Mouse (Mus musculus) embryo, embryonic 9.5 days (tissue): ENCODE results near the gene Tnnt2.

Experiments used
- DNase-seq: peaks from one replicate; pipeline ENCODE4 v3.0.0-alpha.2; 2017; ENCODE audit errors: extremely low spot score

The Tnnt2 gene

DNA sequence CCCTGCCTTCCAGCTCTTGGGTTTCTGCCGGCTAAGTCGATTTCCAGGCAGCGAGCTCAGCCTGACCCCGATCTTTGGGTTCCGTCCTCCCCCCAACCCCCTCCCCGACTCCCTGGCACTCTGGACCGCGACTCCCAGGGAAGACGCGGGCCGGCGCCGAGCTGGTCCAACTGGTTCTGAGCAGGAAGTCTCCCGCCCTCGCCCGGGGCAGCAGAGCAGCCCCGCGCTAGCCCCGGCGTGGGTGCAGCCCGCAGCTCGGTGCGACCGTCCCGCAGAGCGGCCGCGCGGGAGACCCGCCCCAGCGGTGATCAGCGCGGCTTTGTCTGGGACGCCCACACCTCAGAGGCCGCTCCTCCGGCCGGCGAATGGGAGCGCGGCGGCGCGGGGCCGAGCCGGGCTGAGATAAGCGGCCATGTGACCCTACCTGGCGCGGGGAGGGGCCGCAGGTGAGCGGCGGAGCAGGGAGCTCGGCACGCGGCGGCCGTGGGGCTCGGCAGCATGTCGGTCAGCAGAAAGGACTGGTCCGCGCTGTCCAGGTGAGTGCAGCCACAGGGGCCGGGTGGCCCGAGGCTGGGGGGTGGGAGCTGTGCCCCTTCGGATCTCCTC is 17.6 kb upstream of the Tnnt2 start, which contains the start of gene Lad1:
TSS of gene Lad1 (plus strand) at position 118 of the 606 bp plus-strand sequence.
- peak; percentile 53 for DNase-seq

DNA sequence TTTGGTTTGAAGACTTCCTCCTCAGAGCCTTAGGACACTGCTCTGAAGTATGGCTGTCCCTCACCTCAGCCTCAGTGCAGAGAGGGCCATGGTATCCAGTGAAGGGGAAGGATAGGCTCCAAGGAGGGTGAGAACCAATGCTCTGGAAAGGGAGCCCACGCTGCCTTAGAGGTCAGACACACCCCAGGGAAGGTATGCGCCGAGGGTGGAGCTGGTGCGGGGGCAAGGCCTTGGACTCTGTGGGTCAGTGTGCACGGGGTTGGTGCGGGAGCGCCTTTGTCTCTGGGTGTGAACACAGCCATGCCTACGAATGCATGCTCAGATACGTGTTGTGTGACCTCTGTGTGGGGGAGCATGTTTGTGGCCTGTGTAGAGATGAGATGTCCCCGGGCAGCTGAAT is 16.1 kb upstream of the Tnnt2 start:
- no peak for DNase-seq

- no peak for DNase-seq
Measured at GRCm38 (mm10) chr1:135820736-135821364, 15.3 kb upstream of the Tnnt2 start.

DNA sequence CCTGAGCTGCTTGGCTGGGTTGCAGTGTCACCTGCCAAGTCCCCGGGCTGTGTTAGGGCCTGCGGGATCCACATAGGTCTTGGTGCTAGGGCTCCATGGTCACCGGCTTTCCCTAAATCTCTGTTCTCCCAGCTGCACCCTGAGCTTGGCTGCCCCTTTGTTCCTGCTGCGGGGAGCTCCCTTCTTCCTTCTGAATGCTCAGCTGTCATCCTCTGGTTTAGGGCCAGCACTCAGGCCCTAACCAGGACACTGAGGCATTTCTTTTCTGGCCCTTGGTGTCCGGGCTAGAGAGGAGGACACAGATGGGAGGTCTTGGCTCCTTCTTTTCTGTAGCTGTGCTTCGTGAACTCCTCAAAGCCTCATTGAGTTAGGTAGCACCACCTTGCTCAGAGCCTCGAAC is 14.4 kb upstream of the Tnnt2 start:
- DNase-seq: no peak

DNA sequence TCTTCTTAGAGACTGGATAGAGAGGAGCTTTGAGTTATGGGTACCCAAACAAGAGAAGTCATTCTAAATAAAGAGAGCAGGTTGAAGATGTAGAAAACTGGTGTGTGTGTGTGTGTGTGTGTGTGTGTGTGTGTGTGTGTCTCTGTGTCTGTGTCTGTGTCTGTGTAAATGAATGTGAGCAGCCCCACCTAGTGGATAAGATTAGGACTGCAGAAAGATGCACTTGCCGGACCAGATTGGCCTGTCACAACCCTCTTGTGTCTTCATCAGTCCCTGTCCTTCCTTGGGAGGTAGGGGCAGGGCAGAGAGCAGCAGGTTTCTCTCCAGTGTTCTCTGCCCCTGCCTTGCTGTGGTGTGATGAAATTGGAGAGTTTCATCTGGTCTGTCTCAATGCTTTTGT is 7.2 kb upstream of the Tnnt2 start:
- peak; percentile 67 for DNase-seq

GRCm38 (mm10) chr1:135834206-135834859 is 1.8 kb upstream of the Tnnt2 start:
- DNase-seq: no peak

GRCm38 (mm10) chr1:135834983-135835382 is 1.2 kb upstream of the Tnnt2 start:
- DNase-seq: no peak

- no peak for DNase-seq
Measured at GRCm38 (mm10) chr1:135838626-135839025, 2.5 kb downstream of the Tnnt2 start.

- DNase-seq: no peak
Measured at GRCm38 (mm10) chr1:135839065-135839464, 2.9 kb downstream of the Tnnt2 start.

DNA sequence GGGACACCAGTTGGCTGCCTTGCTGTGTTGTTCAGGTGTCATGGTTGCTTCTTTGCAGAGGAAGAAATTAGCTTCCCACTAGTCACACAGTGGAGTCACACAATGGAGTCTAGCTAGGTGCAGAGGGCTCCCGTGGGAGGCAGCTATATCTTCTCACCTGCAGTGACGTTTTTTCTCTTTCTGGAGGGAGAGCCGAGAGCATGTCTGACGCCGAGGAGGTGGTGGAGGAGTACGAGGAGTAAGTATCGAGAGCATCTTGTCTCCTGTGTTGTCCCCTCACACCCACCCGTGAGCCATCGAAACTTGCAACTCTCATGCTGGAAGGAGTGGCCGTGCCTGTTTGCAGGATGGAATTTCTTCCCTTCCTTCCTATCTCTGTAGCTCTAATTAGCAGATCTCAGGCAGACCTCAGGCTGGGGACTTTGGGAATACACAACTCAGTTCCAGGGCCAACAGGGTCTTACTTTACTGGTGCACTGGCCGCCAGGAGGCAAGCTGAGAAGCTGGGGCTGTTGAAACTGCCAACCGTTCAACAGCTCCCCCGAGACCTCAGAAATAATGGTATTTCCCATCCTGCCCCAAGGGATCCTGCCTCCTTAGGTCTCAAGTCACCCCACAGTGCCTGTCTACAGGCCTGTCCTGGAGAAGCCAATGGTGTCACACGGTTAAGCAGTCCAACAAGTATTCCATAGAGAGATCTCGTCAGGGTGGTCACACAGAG is 4.7 kb downstream of the Tnnt2 start:
- no peak for DNase-seq

DNA sequence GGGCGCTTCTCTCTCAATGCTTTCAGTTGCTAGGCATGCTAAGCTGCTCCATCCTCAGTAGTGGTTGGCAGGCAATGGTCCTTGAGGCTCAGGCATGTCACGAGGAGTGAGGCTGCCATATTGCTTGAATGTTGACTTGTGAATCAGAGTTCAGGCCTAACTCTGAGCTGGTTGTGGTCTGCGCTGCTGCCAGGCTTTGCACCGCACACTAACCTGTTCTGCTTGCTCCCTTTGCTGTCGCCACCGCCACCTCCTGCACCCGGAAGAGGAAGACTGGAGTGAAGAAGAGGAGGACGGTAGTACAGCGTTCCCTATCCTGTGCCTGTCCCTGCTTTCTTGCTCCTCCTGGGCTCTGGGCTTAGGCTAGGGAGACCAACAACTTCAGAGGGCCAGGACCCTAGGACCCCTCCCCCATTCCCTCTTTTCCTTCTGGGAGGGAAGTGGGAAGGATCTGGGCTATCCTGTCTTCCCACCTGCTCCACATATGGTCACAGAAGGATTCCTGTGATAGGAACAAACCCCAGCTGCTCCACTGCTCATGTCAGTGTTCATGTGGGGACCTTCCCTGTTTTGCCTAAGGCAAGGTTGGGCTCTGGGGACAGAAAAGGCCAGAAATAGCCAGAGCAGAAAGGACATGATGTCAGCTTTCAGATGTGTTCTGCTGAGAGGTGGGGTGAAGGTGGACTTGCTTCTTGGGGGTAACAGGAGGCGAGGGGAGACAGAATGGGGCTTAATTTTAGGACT is 7.5 kb downstream of the Tnnt2 start:
- no peak for DNase-seq

DNA sequence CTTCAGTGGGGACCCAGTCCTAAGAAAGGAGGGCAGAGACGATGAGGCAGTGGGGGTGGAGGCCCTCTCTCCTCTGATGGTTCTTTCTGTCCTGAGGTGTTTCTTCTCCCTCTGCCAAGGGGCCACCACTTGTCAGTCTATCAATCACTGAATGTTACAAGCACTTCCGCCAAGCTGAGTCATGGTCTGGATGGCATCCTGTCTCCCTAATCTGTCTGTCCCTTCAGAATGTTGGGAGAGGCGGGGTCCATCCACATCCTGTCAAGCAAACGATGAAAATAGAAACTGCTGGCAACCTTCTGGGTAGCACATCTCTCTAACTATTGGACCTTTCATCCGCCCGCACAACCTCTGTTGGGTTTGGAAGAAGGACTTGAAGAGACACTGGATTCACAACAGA is 8.3 kb downstream of the Tnnt2 start:
- no peak for DNase-seq

DNA sequence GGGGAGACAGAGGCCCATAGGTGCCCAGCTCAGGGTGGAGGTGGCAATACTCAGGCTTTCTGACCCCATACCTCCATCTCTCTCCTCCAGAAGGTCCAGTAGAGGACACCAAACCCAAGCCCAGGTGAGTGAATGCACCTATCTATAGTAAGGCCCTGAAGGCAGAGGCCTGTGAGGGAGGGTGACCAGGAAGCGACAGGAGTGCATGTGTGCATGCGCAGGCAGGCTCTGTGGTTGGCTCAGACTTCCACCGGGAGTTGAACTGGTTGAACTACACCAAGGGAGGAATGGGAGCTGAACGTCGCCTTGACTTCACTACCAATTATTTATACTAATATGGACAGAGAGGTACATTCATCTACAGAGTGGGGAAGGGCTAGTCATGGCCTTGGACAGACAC is 10.5 kb downstream of the Tnnt2 start:
- no peak for DNase-seq

DNA sequence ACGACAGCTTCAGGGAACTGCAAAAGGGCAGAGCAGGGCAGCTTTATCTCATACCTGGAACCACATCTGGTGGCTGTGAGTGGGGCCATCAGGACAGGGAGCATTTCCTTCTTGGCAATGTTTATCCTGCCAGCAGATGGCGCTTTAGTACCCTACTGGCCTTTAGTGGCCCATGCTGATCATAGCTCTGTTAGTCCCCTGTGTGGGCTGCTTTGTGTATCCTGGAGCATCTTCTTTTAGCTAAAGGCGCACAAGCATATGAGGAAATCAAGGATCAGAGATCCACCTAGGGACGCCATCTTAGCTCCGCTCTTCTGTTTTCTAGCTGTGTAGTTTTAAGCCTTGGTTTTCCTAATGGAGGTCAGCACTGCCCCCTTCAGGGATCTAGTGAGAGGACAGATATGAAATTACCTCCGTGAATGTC is 11.0 kb downstream of the Tnnt2 start:
- DNase-seq: peak; percentile 72

DNA sequence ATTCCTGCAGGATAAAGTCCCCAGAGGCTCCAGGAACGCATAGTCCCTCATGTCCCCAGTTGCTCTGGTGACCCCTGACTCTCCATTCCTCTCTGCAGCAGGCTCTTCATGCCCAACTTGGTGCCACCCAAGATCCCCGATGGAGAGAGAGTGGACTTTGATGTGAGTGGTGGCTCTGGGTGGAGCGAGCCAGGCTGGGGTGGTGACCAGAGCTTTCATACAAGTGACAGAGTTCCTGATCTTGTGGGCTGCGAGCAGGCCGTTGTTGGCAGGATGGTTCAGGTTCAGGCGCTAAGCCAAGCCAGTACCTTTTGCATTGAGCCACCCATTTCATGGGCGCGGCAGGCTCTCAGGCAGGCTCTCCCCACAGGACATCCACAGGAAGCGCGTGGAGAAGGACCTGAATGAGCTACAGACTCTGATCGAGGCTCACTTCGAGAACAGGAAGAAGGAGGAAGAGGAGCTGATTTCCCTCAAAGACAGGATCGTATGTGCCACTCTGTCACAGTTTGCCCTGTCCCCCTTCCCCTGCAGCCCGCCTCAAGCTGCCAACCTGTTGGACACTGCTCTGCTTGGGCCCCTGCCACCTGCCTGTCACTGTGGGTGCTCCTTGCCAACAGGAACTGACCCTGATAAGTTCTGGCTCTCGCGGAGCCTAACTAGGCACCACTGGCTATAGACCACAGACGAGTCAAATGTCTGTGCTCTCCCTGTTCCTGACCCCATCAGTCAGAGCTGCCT is 11.6 kb downstream of the Tnnt2 start:
- no peak for DNase-seq

- DNase-seq: peak; percentile 37
Measured at GRCm38 (mm10) chr1:135850722-135851512, 14.8 kb downstream of the Tnnt2 start.

- DNase-seq: no peak
Measured at GRCm38 (mm10) chr1:135852044-135852756, 16.0 kb downstream of the Tnnt2 start.

DNA sequence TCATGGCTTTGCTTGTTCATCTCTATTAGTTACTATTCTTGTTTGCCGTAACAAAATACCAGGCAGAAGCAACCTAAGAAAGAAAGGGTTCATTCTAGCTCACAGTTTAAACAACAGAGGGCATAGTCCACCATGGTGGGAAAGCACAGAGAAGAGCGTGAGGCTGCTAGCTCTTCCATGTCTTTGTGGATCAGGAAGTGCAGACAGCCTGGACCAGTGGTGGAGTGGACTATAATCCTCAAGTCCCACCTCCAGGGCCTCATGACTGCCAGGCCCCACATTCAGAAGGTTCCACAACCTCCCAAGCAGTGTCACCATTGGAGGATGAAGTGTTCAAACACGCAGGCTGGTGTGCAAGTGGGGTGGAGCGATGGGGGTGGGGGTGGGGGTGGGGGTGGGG is 17.0 kb downstream of the Tnnt2 start:
- no peak for DNase-seq

DNA sequence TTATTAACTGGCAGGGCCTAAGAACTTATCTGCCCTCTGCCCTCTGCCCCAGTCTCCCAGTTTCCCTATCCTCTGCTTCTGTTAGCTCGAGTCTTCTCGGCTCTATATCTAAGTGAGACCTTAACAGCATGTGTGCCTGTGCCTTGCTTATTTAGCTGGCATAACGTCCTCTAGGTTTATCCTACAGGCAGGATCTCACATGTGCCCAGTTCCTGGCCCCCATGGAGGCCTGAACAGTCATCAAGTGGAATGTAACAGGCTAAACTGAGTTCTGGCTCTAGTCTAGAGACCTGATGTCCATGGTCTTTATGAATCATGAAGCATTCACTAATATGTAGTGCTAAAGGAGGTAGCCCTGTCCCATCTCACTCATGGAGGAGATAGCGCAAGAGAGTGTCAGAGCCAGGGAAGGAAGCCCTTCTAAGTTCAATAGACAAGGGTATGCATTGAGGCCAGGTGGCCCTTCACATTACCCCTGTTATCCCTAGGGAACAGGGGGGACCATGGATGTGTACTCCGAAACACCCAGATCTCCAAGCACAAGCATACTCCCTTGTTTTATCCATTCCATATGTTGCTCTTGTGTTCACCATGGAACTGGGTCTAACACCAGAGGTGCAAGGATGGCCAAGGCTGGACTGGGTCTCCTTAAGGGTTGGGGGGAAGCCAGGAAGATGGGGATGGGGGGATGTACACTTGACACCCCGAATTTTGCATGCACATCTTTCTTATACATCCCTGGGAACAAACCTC is 18.6 kb downstream of the Tnnt2 start:
- DNase-seq: no peak
